Mouse (Mus musculus) liver, postnatal 0 days (tissue): Measurements from ENCODE around the gene Flcn.

Source experiments
- CTCF ChIP-seq: sonication (generic); IDR thresholded peaks from 2 replicates; pipeline ENCODE4 v1.5.1; 2016; ENCODE audit warnings: antibody characterized with exemption, low read depth
- EP300 ChIP-seq: IDR thresholded peaks from 2 replicates; pipeline ENCODE4 v1.6.1; 2016; ENCODE audit warnings: antibody characterized with exemption, low read depth, mild to moderate bottlenecking

DNA sequence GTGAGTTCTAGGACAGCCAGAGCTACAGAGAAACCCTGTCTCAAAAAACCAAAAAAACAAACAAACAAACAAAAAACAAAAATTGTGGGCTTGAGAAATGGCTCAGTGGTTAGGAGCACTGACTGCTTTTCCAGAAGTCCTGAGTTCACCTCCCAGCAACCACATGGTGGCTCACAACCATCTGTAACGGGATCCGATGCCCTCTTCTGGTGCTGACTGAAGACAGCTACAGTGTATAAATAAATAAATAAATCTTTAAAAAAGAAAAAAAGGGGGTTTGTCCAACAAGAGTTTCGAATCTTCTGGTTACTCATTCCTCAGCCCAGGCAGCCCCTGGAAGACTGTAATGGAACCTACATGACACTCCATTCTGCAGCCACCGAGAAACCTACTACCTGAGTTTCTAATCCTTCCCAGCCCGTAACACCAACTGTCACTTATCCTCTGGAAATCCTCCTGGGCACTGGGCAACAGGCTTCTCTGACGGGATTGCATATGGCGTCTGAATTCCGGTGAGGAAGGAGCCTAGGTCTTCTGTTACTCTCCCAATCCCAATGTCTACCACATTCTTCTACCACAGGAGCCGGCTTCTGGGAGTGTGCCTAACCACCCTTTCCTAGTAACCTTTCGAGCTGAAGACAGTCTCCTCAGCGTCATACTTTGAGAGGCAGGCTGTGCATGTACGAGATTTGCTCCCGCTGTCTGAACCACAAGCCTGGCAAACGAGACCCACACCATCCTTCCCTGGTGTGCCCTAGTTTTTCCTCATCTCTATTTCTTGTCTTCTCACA lies 1.5 kb downstream of the Flcn start:
- TF ChIP-seq CTCF (no peak), EP300 (no peak)
